Mouse (Mus musculus) Patski (cell line): ENCODE data around the gene Mrps27. TPM values are rescaled to one million over a fixed set of nuclear protein-coding genes. Genes with fewer than 3 reads are reported as not detected.

Experiments
- ATAC-seq: fragments of 100-300 bp; one replicate; pipeline ENCODE4 v1.8.0; 2021
- CTCF ChIA-PET: fragments of 350-600 bp; sonication (Branson Sonifier 250); formaldehyde crosslinking; loops from one replicate; lab custom pipeline; 2022; ENCODE audit warnings: inconsistent platforms; lab: Charles Lee
- POLR2A ChIA-PET: fragments of 350-600 bp; sonication (Branson Sonifier 250); formaldehyde crosslinking; loops from one replicate; lab custom pipeline; 2022; ENCODE audit warnings: antibody characterized with exemption, inconsistent platforms; lab: Charles Lee
- DNase-seq: peaks from one replicate; pipeline ENCODE4 v3.0.0-alpha.2; 2011; ENCODE audit warnings: low read depth, low spot score
- H3K27me3 ChIP-seq: fragments of 371-371 bp; one replicate; pipeline ENCODE4 v1.5.1; 2021
- CTCF ChIP-seq: fragments of 100-300 bp; IDR thresholded peaks from one replicate; pipeline ENCODE4 v1.5.1; 2021
- in situ Hi-C: fragments of 300-500 bp; cut with MboI; formaldehyde crosslinking; loops from 3 replicates; pipeline ENCODE4 v1.11.1; 2018; ENCODE audit warnings: low pct_unique_long_range_greater_than_20kb, mixed read lengths
- polyA plus RNA-seq: library from polyadenylated mRNA; unstranded; gene quantifications from one replicate; pipeline ENCODE4 v1.2.3, GENCODE M21; 2021

Mrps27 gene
- polyA plus RNA-seq, 1 experiment from 2014 or later = 37.7 TPM

- no peaks in the 10 kb centered on the region for H3K27me3 ChIP-seq
- ChIA-PET POLR2A (no interaction called here), CTCF (no interaction called here)
- ATAC-seq = no peak
- no peak for DNase-seq
- TF ChIP-seq CTCF = no peak
- in situ Hi-C loops = loop anchor here (25.0 kb wide), 1 partner anchor 611 kb away; no protein-coding TSS in a partner anchor
Observed at GRCm38 (mm10) chr13:99351186-99351585, 6.6 kb downstream of the Mrps27 start.

GRCm38 (mm10) chr13:99351596-99351995, 7.0 kb downstream of the Mrps27 start:
- ATAC-seq (no peak), DNase-seq (no peak)
- no peak for TF ChIP-seq CTCF
- no peaks in the 10 kb centered on the region for H3K27me3 ChIP-seq
- ChIA-PET CTCF (no interaction called here), POLR2A (no interaction called here)
- in situ Hi-C loops = loop anchor here (25.0 kb wide), 1 partner anchor 611 kb away; no protein-coding TSS in a partner anchor

GRCm38 (mm10) chr13:99352758-99353489, 8.3 kb downstream of the Mrps27 start:
- ATAC-seq (peak; percentile 99), DNase-seq (peak; percentile 77)
- H3K27me3 ChIP-seq = no peaks in the 10 kb centered on the region
- ChIA-PET POLR2A (no interaction called here), CTCF (interaction anchor here (0.7 to 3.5 kb wide), 11 partner anchors 9 to 503 kb away, joined by 3 to 43 read pairs (median 4); no protein-coding TSS in a partner anchor)
- TF ChIP-seq CTCF = peak; percentile 86
- in situ Hi-C loops = loop anchor here (25.0 kb wide), 1 partner anchor 609 kb away; no protein-coding TSS in a partner anchor

GRCm38 (mm10) chr13:99353490-99353851, 8.9 kb downstream of the Mrps27 start:
- H3K27me3 ChIP-seq = no peaks in the 10 kb centered on the region
- ATAC-seq (peak; percentile 13), DNase-seq (no peak)
- ChIA-PET POLR2A (no interaction called here), CTCF (interaction anchor here (0.9 to 3.5 kb wide), 10 partner anchors 9 to 502 kb away, joined by 3 to 43 read pairs (median 4); no protein-coding TSS in a partner anchor)
- in situ Hi-C loops = loop anchor here (25.0 kb wide), 1 partner anchor 609 kb away; no protein-coding TSS in a partner anchor
- no peak for TF ChIP-seq CTCF

GRCm38 (mm10) chr13:99355072-99355471, 10.5 kb downstream of the Mrps27 start:
- in situ Hi-C loops = loop anchor here (25.0 kb wide), 1 partner anchor 607 kb away; no protein-coding TSS in a partner anchor
- DNase-seq (no peak), ATAC-seq (no peak)
- no peak for TF ChIP-seq CTCF
- H3K27me3 ChIP-seq = no peaks in the 10 kb centered on the region
- POLR2A ChIA-PET = no interaction called here
- CTCF ChIA-PET = interaction anchor here (2.3 to 3.5 kb wide), 2 partner anchors 20 to 485 kb away, joined by 5 to 43 read pairs; no protein-coding TSS in a partner anchor

GRCm38 (mm10) chr13:99355861-99356260, 11.3 kb downstream of the Mrps27 start:
- TF ChIP-seq CTCF = no peak
- DNase-seq (no peak), ATAC-seq (no peak)
- CTCF ChIA-PET = interaction anchor here (2.3 kb wide), 1 partner anchor 20 kb away, joined by 5 read pairs; no protein-coding TSS in a partner anchor
- in situ Hi-C loops = loop anchor here (25.0 kb wide), 1 partner anchor 606 kb away; no protein-coding TSS in a partner anchor
- POLR2A ChIA-PET = no interaction called here
- H3K27me3 ChIP-seq = no peaks in the 10 kb centered on the region

GRCm38 (mm10) chr13:99356428-99357265, 12.1 kb downstream of the Mrps27 start:
- CTCF ChIA-PET = interaction anchor here (2.3 kb wide), 1 partner anchor 19 kb away, joined by 5 read pairs; no protein-coding TSS in a partner anchor
- no peaks in the 10 kb centered on the region for H3K27me3 ChIP-seq
- DNase-seq (no peak), ATAC-seq (no peak)
- POLR2A ChIA-PET = no interaction called here
- in situ Hi-C loops = loop anchor here (25.0 kb wide), 1 partner anchor 606 kb away; no protein-coding TSS in a partner anchor
- peak; percentile 49 for TF ChIP-seq CTCF

GRCm38 (mm10) chr13:99358921-99359320, 14.3 kb downstream of the Mrps27 start:
- POLR2A ChIA-PET = no interaction called here
- no peak for ATAC-seq
- DNase-seq = no peak
- in situ Hi-C loops = loop anchor here (25.0 kb wide), 1 partner anchor 603 kb away; no protein-coding TSS in a partner anchor
- no peaks in the 10 kb centered on the region for H3K27me3 ChIP-seq
- CTCF ChIA-PET = no interaction called here
- no peak for TF ChIP-seq CTCF

- no peaks in the 10 kb centered on the region for H3K27me3 ChIP-seq
- POLR2A ChIA-PET = no interaction called here
- DNase-seq = no peak
- CTCF ChIA-PET = interaction anchor here (1.2 kb wide), 1 partner anchor 12 kb away, joined by 6 read pairs; no protein-coding TSS in a partner anchor
- TF ChIP-seq CTCF = no peak
- in situ Hi-C loops = loop anchor here (25.0 kb wide), 1 partner anchor 598 kb away; no protein-coding TSS in a partner anchor
- no peak for ATAC-seq
Observed at GRCm38 (mm10) chr13:99363866-99364265, 19.3 kb downstream of the Mrps27 start.
